Mouse (Mus musculus) embryonic facial prominence, embryonic 12.5 days (tissue): ENCODE measurements around the gene Cpsf3. TPM values are rescaled to one million over a fixed set of nuclear protein-coding genes. Genes with fewer than 3 reads are reported as not detected.

ENCODE experiments used
- ATAC-seq: fragments of 200-750 bp; cut with Nextera tagmentation; 2 replicates; pipeline ENCODE4 v1.8.0; 2017; ENCODE audit not compliant: insufficient number of reproducible peaks, insufficient read depth, low FRiP score, low TSS enrichment
- H3K27ac ChIP-seq: fragments of 300-500 bp; sonication (generic); 2 replicates; pipeline ENCODE4 v1.5.1; 2016; ENCODE audit warnings: mild to moderate bottlenecking
- H3K27me3 ChIP-seq: fragments of 300-500 bp; sonication (generic); 2 replicates; pipeline ENCODE4 v1.6.1; 2016; ENCODE audit warnings: mild to moderate bottlenecking, moderate library complexity
- H3K36me3 ChIP-seq: fragments of 300-500 bp; sonication (generic); 2 replicates; pipeline ENCODE4 v1.6.1; 2016; ENCODE audit warnings: mild to moderate bottlenecking
- H3K4me1 ChIP-seq: fragments of 300-500 bp; sonication (generic); 2 replicates; pipeline ENCODE4 v1.6.1; 2016
- H3K4me2 ChIP-seq: fragments of 300-500 bp; sonication (generic); replicated peaks from 2 replicates; pipeline ENCODE4 v1.6.1; 2016; ENCODE audit warnings: mild to moderate bottlenecking, moderate library complexity
- H3K4me3 ChIP-seq: fragments of 300-500 bp; sonication (generic); 2 replicates; pipeline ENCODE4 v1.5.1; 2016; ENCODE audit warnings: mild to moderate bottlenecking
- H3K9ac ChIP-seq: fragments of 300-500 bp; sonication (generic); 2 replicates; pipeline ENCODE4 v1.6.1; 2016; ENCODE audit warnings: mild to moderate bottlenecking, moderate library complexity
- H3K9me3 ChIP-seq: fragments of 300-500 bp; sonication (generic); 2 replicates; pipeline ENCODE4 v1.6.1; 2016; ENCODE audit warnings: mild to moderate bottlenecking, moderate library complexity
- WGBS: fragments of 180-500 bp; shearing (Covaris S2); methylation state at CpG from one replicate; pipeline ENCODE4 v1.1.7; 2016; 5-methylcytosine and 5-hydroxymethylcytosine counted together
- polyA plus RNA-seq: library from polyadenylated mRNA; unstranded; fragments of >200 nt; fragmentation: Nextera tagmentation; extraction: Ambion mirVana; gene quantifications from 2 replicates; pipeline ENCODE4 v1.2.1, GENCODE M21; 2016

Cpsf3 gene
- polyA plus RNA-seq, 1 experiment from 2014 or later: 124 TPM

DNA sequence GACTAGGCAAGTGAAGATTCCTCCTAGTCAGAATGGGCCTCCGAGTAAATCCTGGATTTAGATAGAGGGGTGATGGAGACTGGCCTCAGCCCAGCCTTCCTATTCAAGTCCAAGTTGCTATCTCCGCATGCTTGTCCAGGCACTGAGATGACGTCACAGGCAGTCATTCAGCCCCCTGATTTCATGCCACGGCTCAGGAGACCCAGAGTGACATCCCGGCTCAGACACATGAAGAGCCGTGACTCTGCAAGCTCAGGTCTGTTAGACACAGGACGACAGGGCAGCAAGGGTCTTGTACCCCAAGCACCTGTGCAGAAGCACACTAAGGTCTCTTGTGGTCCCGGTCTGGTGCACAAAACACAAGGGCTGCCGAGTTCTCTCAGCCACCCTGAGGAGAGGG is 37.7 kb downstream of the Cpsf3 start:
- WGBS: 87% methylated on average over 9 of the region's 9 CpGs
- Histone ChIP-seq H3K9me3 (no peaks in the 10 kb centered on the region), H3K27me3 (no peaks in the 10 kb centered on the region), H3K4me3 (no peak overlapping the region), H3K9ac (no peak overlapping the region), H3K27ac (no peak overlapping the region), H3K4me1 (no peaks in the 10 kb centered on the region), H3K36me3 (peaks cover 70% of the 10 kb centered on the region), H3K4me2 (no peak overlapping the region)
- ATAC-seq: no peak

DNA sequence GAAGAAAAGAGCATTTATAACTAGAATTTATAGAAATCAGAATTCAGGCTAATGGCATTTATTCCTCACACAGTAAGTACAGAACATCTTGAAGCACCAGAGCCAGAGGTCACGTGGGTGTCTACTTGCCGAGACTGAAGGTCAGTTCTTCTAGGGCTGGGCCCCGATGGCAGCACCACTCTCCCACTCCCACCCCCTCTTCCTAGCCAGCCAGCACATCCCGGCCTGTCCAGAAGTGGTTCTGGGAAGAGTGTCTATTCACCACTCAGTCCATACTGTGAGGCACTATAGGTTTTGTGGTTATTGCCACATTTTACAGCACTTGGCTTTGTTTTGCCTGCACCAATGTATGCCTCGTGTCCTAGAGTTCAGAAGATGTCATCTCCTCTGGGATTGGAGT is 38.9 kb downstream of the Cpsf3 start:
- Histone ChIP-seq H3K27ac (no peak overlapping the region), H3K4me1 (no peaks in the 10 kb centered on the region), H3K4me3 (no peak overlapping the region), H3K9me3 (no peaks in the 10 kb centered on the region), H3K27me3 (no peaks in the 10 kb centered on the region), H3K9ac (no peak overlapping the region), H3K36me3 (peaks cover 80% of the 10 kb centered on the region), H3K4me2 (no peak overlapping the region)
- 85% methylated on average over 5 of the region's 5 CpGs for WGBS
- no peak for ATAC-seq

DNA sequence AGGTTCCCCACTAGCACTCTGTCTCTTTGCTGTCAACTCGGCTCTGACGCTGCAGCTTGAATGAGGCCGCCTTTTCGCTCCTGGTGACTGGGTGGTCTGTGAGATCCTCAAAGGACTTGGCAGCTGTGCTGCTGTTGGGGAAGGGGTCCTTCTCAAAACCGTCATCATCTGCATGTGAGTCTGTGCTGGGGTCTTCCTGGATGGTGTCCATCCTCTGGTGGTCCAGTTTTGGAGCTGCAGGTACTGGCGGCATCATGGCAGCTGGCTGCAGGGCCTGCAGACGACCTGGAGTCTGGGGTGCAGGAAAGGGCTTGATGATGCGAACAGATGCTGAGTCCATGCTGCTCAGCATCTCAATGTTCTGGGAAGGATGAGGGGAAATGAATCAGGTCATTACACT is 40.1 kb downstream of the Cpsf3 start:
- Histone ChIP-seq H3K9me3 (no peaks in the 10 kb centered on the region), H3K27ac (no peak overlapping the region), H3K27me3 (no peaks in the 10 kb centered on the region), H3K4me3 (no peak overlapping the region), H3K9ac (no peak overlapping the region), H3K4me2 (no peak overlapping the region), H3K4me1 (no peaks in the 10 kb centered on the region), H3K36me3 (peaks cover 81% of the 10 kb centered on the region)
- WGBS: 89% methylated on average over 8 of the region's 8 CpGs
- no peak for ATAC-seq

DNA sequence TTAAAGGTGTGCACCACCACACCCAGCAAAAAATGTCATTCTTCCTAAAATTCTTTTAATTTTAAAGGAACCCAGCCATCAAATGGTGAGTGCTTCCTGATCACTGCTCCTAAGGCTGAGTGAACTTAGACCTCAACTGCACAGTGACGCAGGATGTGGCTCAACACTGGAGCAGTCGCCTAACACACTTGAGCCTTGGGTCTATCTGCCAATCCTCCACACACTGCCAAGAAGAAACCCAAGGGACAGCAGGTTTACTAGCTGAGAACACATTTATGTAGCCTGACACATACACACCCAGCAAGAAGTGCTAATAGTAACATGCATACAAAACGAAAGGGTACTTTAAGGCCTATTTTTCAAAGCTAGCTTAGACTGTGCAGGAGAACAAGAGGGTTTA is 41.1 kb downstream of the Cpsf3 start:
- no peak overlapping the region for H3K27ac ChIP-seq
- H3K4me2 ChIP-seq: no peak overlapping the region
- H3K36me3 ChIP-seq: peaks cover 78% of the 10 kb centered on the region
- H3K9ac ChIP-seq: no peak overlapping the region
- no peak for ATAC-seq
- WGBS: 92% methylated on average over 3 of the region's 3 CpGs
- no peaks in the 10 kb centered on the region for H3K4me1 ChIP-seq
- no peaks in the 10 kb centered on the region for H3K9me3 ChIP-seq
- no peak overlapping the region for H3K4me3 ChIP-seq
- H3K27me3 ChIP-seq: no peaks in the 10 kb centered on the region

DNA sequence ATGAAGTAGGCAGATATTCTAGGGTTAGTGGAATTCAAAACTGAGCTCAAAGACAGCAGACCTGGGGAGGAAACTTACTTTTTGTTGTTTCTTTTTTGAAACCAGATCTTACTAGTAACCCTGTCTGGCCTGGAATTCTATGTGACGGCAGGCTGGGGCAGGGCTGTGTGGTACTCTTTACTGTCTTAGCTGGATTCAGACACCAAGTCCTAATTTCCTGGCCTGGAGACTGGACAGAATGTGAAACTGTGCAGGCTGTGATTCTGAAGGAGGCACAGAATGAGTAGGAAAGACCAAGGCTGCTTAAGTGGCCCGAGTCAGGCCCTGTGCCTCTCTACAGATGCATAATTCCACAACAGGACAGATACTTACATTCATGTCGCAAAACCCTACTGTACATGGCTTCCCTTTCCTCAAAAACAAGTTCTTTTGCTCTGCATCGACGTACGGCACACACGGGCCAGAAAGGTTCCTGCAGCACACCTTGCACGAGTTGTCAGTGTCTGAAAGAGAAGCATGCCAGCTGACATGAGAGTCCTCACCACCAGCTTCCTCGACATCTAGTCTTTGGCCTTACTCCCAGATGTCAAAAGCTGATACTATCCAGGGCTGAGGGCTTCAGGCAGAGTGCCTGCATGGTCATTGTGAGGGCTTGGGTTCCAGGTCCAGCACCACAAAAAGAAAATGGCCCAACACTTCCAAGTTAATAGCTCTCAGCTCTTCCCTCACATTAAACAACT is 44.6 kb downstream of the Cpsf3 start:
- no peaks in the 10 kb centered on the region for H3K27me3 ChIP-seq
- H3K4me3 ChIP-seq: no peak overlapping the region
- ATAC-seq: no peak
- H3K4me1 ChIP-seq: no peaks in the 10 kb centered on the region
- H3K36me3 ChIP-seq: peaks cover 78% of the 10 kb centered on the region
- H3K9ac ChIP-seq: no peak overlapping the region
- no peak overlapping the region for H3K27ac ChIP-seq
- H3K4me2 ChIP-seq: no peak overlapping the region
- WGBS: 87% methylated on average over 9 of the region's 9 CpGs
- H3K9me3 ChIP-seq: no peaks in the 10 kb centered on the region

DNA sequence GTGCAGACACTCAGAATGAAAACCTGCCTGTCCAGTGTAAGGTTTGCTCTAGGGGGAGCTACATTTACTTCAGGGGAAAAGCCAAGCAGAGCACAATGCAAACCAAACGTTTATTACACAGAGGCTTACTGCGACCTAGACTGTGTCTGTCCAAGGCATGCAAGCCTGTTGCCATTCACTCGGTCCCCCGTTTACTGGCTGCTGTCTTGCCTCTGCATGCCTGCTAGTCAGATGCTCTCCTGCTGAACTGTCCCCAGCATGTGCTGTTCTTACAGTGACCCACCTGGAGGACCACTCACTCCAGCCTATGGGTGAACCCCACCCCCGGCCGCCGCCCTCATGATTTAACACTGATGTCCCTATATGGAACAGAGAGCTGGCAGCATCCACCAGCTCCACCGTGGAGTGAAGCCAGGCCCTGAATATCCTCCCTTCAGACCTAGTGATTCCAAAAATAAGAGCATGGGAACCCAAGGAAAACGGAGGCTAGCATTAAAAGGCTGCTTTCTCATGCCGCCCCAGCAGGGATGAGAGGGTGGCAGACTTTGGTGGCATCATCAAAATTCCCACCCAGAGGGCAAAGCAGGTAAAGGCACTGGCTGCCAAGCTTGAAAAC is 45.9 kb downstream of the Cpsf3 start:
- no peak for ATAC-seq
- H3K9ac ChIP-seq: no peak overlapping the region
- H3K4me2 ChIP-seq: no peak overlapping the region
- no peaks in the 10 kb centered on the region for H3K4me1 ChIP-seq
- no peak overlapping the region for H3K4me3 ChIP-seq
- H3K27me3 ChIP-seq: no peaks in the 10 kb centered on the region
- H3K9me3 ChIP-seq: no peaks in the 10 kb centered on the region
- WGBS: 88% methylated on average over 10 of the region's 10 CpGs
- no peak overlapping the region for H3K27ac ChIP-seq
- H3K36me3 ChIP-seq: peaks cover 76% of the 10 kb centered on the region

DNA sequence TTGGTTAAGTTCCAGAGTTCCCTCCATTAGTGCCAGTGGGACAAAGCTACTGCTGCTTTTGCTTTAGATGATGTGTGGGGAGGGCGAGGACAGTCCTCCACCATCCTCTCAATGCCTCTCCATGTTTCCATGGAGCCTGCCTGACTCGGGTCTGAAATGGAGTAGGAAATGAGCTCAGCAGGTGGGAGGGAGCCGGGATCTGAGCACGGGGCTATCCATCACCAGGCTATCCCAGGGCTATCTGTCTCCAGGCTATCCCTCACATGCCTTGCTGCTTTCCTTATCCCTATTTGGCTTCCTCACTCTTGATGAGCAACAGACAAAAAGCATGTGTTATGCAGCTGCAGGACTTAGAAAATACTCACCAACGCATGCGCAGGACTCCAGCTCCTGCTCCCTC is 46.5 kb downstream of the Cpsf3 start:
- no peaks in the 10 kb centered on the region for H3K9me3 ChIP-seq
- no peak for ATAC-seq
- H3K4me3 ChIP-seq: no peak overlapping the region
- no peak overlapping the region for H3K27ac ChIP-seq
- no peak overlapping the region for H3K4me2 ChIP-seq
- H3K36me3 ChIP-seq: peaks cover 80% of the 10 kb centered on the region
- H3K9ac ChIP-seq: no peak overlapping the region
- WGBS: 84% methylated on average over 6 of the region's 6 CpGs
- H3K27me3 ChIP-seq: no peaks in the 10 kb centered on the region
- no peaks in the 10 kb centered on the region for H3K4me1 ChIP-seq

DNA sequence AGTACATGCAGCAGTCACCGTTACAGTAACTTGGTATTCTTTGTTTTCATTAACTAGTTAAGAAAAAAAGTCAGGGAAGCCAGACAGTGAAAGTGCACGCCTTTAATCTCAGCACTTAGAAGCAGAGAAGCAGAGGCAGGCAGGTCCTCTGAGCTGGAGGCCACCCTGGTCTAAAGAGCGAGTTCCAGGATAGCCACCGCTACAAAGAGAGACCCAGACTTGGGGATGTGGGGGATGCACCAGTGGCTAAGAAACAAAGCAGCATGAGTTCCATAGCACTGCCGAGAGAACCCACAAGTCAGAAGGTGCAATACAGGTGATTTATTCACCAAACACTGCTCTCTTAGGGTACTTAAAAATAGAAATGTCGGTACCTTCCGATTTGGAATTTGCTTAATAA is 47.8 kb downstream of the Cpsf3 start:
- Histone ChIP-seq H3K9ac (no peak overlapping the region), H3K27me3 (no peaks in the 10 kb centered on the region), H3K4me2 (no peak overlapping the region), H3K27ac (no peak overlapping the region), H3K4me3 (no peak overlapping the region), H3K9me3 (no peaks in the 10 kb centered on the region), H3K4me1 (no peaks in the 10 kb centered on the region), H3K36me3 (peaks cover 68% of the 10 kb centered on the region)
- WGBS: 94% methylated on average over 7 of the region's 7 CpGs
- no peak for ATAC-seq

DNA sequence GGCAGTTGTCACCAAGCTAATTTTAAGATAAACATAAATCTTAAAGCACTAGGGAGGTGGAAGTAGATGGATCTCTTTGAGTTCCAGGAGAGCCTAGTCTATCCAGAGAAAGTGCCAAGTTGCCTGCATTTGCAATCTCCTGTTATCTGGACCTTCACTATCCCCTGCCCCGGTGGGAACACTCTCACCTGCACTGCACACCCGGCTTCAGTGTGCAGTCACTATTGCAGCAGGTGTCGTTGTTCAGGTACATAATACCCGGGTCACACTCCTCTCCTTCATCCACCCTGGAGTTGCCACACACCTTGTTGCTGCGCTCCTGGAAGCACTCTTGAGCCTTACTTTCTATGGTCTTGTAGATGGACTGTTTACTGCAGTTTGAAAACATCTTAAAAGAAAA is 48.6 kb downstream of the Cpsf3 start:
- no peaks in the 10 kb centered on the region for H3K4me1 ChIP-seq
- ATAC-seq: no peak
- H3K4me3 ChIP-seq: no peak overlapping the region
- H3K36me3 ChIP-seq: peaks cover 63% of the 10 kb centered on the region
- no peak overlapping the region for H3K9ac ChIP-seq
- no peaks in the 10 kb centered on the region for H3K27me3 ChIP-seq
- 94% methylated on average over 5 of the region's 5 CpGs for WGBS
- H3K27ac ChIP-seq: no peak overlapping the region
- no peaks in the 10 kb centered on the region for H3K9me3 ChIP-seq
- H3K4me2 ChIP-seq: no peak overlapping the region

DNA sequence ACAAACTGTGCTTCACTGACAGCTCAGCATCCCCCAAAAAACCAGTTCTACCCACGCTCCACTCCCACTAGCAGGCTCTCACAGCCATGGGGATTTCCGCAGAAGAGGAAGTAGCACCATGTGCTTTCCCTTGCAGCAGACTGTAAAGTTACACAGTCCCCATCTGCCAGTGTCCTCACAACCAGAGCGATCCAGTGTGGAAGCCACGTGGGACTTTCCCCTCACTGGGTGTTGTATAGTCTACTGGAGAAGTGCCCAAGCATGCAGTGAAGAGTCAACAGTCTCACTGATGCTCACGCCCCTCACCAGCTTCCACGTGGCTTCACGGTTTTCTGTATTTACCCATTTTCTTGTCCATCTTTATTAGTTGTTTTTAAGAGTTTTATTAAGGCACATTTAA is 50.7 kb downstream of the Cpsf3 start:
- Histone ChIP-seq H3K9me3 (no peaks in the 10 kb centered on the region), H3K4me1 (no peaks in the 10 kb centered on the region), H3K4me3 (no peak overlapping the region), H3K36me3 (peaks cover 64% of the 10 kb centered on the region), H3K27me3 (no peaks in the 10 kb centered on the region), H3K9ac (no peak overlapping the region), H3K4me2 (no peak overlapping the region), H3K27ac (no peak overlapping the region)
- no peak for ATAC-seq
- WGBS: 91% methylated on average over 7 of the region's 7 CpGs

DNA sequence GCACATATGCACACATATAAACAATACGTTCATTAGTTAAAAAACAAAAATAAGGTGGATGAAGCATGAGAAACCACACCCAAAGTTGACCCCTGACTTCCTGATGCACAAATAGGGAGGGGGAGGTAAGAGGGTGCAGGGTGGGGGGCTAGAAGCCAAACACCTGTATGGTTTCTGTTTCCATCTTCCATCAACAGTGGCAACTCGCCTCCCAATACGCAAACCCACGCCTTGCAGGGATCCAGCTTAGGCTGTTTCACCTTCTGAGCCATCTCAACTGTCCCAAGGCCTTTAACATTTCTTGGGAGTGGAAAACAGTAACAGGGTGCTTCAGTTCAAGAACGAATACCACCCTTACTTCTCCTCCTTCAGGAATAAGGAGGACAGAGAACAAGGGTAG is 52.0 kb downstream of the Cpsf3 start:
- Histone ChIP-seq H3K27ac (no peak overlapping the region), H3K27me3 (no peaks in the 10 kb centered on the region), H3K9ac (no peak overlapping the region), H3K9me3 (no peaks in the 10 kb centered on the region), H3K4me3 (no peak overlapping the region), H3K4me1 (no peaks in the 10 kb centered on the region), H3K36me3 (peaks cover 57% of the 10 kb centered on the region), H3K4me2 (no peak overlapping the region)
- 95% methylated on average over 5 of the region's 5 CpGs for WGBS
- ATAC-seq: no peak

DNA sequence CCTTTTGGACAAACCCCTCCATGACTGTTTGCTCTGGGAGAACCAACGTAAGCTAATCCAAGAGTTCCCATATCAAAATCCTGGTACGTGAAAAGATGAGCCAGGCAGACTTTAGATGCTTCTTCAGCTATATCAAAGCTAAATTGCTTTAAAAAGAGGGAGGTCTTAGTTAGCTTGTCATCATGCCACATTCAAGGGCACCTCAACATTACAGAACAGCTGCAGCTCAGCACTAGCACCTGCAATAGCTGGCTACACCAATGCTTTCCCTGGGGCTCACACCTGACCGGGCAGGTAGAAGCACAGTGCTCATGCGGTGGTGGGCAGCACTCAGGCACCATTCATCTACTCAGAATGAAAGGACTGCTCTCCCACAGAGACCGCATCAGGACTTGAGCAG is 55.5 kb downstream of the Cpsf3 start:
- Histone ChIP-seq H3K4me3 (no peak overlapping the region), H3K9ac (no peak overlapping the region), H3K4me2 (no peak overlapping the region), H3K4me1 (no peaks in the 10 kb centered on the region), H3K27me3 (no peaks in the 10 kb centered on the region), H3K9me3 (no peaks in the 10 kb centered on the region), H3K27ac (no peak overlapping the region), H3K36me3 (peaks cover 40% of the 10 kb centered on the region)
- WGBS: 92% methylated on average over 5 of the region's 5 CpGs
- no peak for ATAC-seq
